8 mouse cellular contexts compared by ENCODE assay signal in genomic region chr10:123075751-123076242, GRCm38 (mm10). TPM values are rescaled to one million over a fixed set of nuclear protein-coding genes. Genes with fewer than 3 reads are reported as not detected.
A peak's percentile ranks its signal among the peaks of the same experiment; 100 is the strongest.
DNase-seq lines count a peak whose midpoint lies in the region; ATAC-seq and TF ChIP-seq lines count a peak whose summit lies in the region.

No protein-coding gene starts in this region.

- TF ChIP-seq EP300 in lung, postnatal 0 days (IDR thresholded peaks at IDR 0.05), result no peak

- TF ChIP-seq POLR2A in kidney, adult 2 months (IDR thresholded peaks at IDR 0.05; ENCODE audit: low read depth, low read length), result no peak

- no peak for TF ChIP-seq CTCF in kidney, adult 2 months (conservative IDR thresholded peaks at IDR 0.05; ENCODE audit: insufficient read depth, insufficient read length, low read depth, low read length)
- TF ChIP-seq CTCF in lung, postnatal 0 days (IDR thresholded peaks at IDR 0.05), result no peak

- peak; percentile 29 for DNase-seq in kidney, adult 2 months
- no peak for DNase-seq in kidney, postnatal 10 days
- DNase-seq in ES-CJ7 (ENCODE audit: low read depth, low spot score), result peak; percentile 34
- DNase-seq in embryo, embryonic 10.5 days (ENCODE audit: low spot score), result peak; percentile 27
- DNase-seq in lung, postnatal 0 days (ENCODE audit: low spot score), result peak; percentile 44
- DNase-seq in yolk sac, embryonic 10.5 days (ENCODE audit: low spot score), result peak; percentile 60
- DNase-seq in adipocyte (ENCODE audit: low spot score), result no peak

- H3K27ac ChIP-seq in kidney, adult 2 months (ENCODE audit: insufficient read depth, low read depth, low read length), result peak overlapping the region; percentile 72
- H3K27ac ChIP-seq in hindbrain, embryonic 13.5 days, result peak overlapping the region; percentile 93
- H3K27ac ChIP-seq in lung, postnatal 0 days (ENCODE audit: low read length), result peak overlapping the region; percentile 92

- ATAC-seq in hindbrain, embryonic 13.5 days (ENCODE audit: low FRiP score), result peak; percentile 79
- ATAC-seq in lung, postnatal 0 days, result peak; percentile 77

- no peaks in the 10 kb centered on the region; the same call in 1 of the 2 replicates for H3K9me3 ChIP-seq in hindbrain, embryonic 13.5 days
- no peaks in the 10 kb centered on the region for H3K9me3 ChIP-seq in lung, postnatal 0 days (ENCODE audit: low read length)

- 1% methylated on average over 48 of the region's 48 CpGs for WGBS in kidney, adult 2 months
- 1% methylated on average over 42 of the region's 48 CpGs for WGBS in hindbrain, embryonic 13.5 days
- under 1% methylated on average over 45 of the region's 48 CpGs for WGBS in lung, postnatal 0 days

- peak overlapping the region; percentile 98 for H3K4me3 ChIP-seq in kidney, adult 2 months (ENCODE audit: insufficient read depth, low read depth, low read length)
- peak overlapping the region; percentile 99 for H3K4me3 ChIP-seq in hindbrain, embryonic 13.5 days
- peak overlapping the region; percentile 96 for H3K4me3 ChIP-seq in lung, postnatal 0 days (ENCODE audit: low read depth, low read length)

- no peaks in the 10 kb centered on the region for H3K27me3 ChIP-seq in kidney, adult 2 months (replicated peaks; ENCODE audit: control insufficient read depth, insufficient read depth, low read length)
- H3K27me3 ChIP-seq in hindbrain, embryonic 13.5 days, result peaks cover 5% of the 10 kb centered on the region; the same call in 1 of the 2 replicates
- H3K27me3 ChIP-seq in lung, postnatal 0 days (replicated peaks; ENCODE audit: insufficient read depth, low read length), result no peaks in the 10 kb centered on the region

- no peaks in the 10 kb centered on the region for H3K36me3 ChIP-seq in kidney, adult 2 months (ENCODE audit: control insufficient read depth, insufficient read depth, low read length)
- H3K36me3 ChIP-seq in hindbrain, embryonic 13.5 days, result peaks cover 19% of the 10 kb centered on the region
- H3K36me3 ChIP-seq in lung, postnatal 0 days (ENCODE audit: insufficient read depth, low read length), result no peaks in the 10 kb centered on the region

- peaks cover 3% of the 10 kb centered on the region; the same call in 1 of the 2 replicates for H3K4me1 ChIP-seq in kidney, adult 2 months (ENCODE audit: control insufficient read depth, insufficient read depth, low read length)
- H3K4me1 ChIP-seq in hindbrain, embryonic 13.5 days (replicated peaks), result peaks cover 21% of the 10 kb centered on the region
- peaks cover 11% of the 10 kb centered on the region; the same call in 1 of the 2 replicates for H3K4me1 ChIP-seq in lung, postnatal 0 days (ENCODE audit: insufficient read depth, low read depth, low read length)

- H3K9ac ChIP-seq in hindbrain, embryonic 13.5 days, result peak overlapping the region; percentile 96
- peak overlapping the region; percentile 95 for H3K9ac ChIP-seq in lung, postnatal 0 days (replicated peaks; ENCODE audit: low read depth)

- H3K4me2 ChIP-seq in hindbrain, embryonic 13.5 days, result peak overlapping the region; percentile 74
- H3K4me2 ChIP-seq in lung, postnatal 0 days (replicated peaks; ENCODE audit: low read depth, low read length), result peak overlapping the region; percentile 67

RNA-seq across cellular contexts. Expression of gene Mon2, which starts 0.5 kb away (rescaled TPM):
- 42.6 and 50.2 TPM in 2 replicates for polyA plus RNA-seq in kidney, adult 2 months (2012; rRNA removed)
- polyA plus RNA-seq in hindbrain, embryonic 13.5 days (2015; fragmentation: Nextera tagmentation; extraction: Ambion mirVana), result 26.7 and 27.9 TPM in 2 replicates
- 26.4 and 27.2 TPM in 2 replicates for polyA plus RNA-seq in lung, postnatal 0 days (2015; fragmentation: Nextera tagmentation; extraction: Ambion mirVana)

Comparison
In these comparisons a context has a peak if more than half of its experiments do, and no peak if none do; other contexts are left out.
1. DNase-seq: peak in kidney, adult 2 months (single experiment), ES-CJ7 (single experiment), embryo, embryonic 10.5 days (single experiment), lung, postnatal 0 days (single experiment) and yolk sac, embryonic 10.5 days (single experiment); none in kidney, postnatal 10 days (single experiment) and adipocyte (single experiment).
2. Peak in every context shown above with its lines, with median percentiles within 50 percentile points of each other: H3K27ac ChIP-seq and H3K4me3 ChIP-seq.